8 mouse cellular contexts compared by ENCODE assay signal in genomic region chr2:11705201-11706025, GRCm38 (mm10). TPM values are rescaled to one million over a fixed set of nuclear protein-coding genes. Genes with fewer than 3 reads are reported as not detected.
DNase-seq lines count a peak whose midpoint lies in the region; ATAC-seq and TF ChIP-seq lines count a peak whose summit lies in the region.

Gene Il15ra (plus strand): TSS chr2:11705290.

- H3K27me3 ChIP-seq in embryonic facial prominence, embryonic 15.5 days = peaks cover 14% of the 10 kb centered on the region; the same call in 1 of the 2 replicates
- 0 out of 2 replicates have a peak, but pooled peaks cover 8% of the 10 kb centered on the region for H3K27me3 ChIP-seq in midbrain, postnatal 0 days (ENCODE audit: insufficient read depth, low read length)

- H3K9me3 ChIP-seq in embryonic facial prominence, embryonic 15.5 days (replicated peaks) = no peaks in the 10 kb centered on the region
- H3K9me3 ChIP-seq in midbrain, postnatal 0 days (ENCODE audit: low read length) = no peaks in the 10 kb centered on the region

- peak within 1 kb of the TSS; percentile 99 for H3K4me2 ChIP-seq in embryonic facial prominence, embryonic 15.5 days (replicated peaks)
- peak within 1 kb of the TSS; percentile 99 for H3K4me2 ChIP-seq in midbrain, postnatal 0 days (ENCODE audit: low read depth, low read length, poor library complexity, severe bottlenecking)

- H3K27ac ChIP-seq in embryonic facial prominence, embryonic 15.5 days (replicated peaks) = no peak within 1 kb of the TSS
- no peak within 1 kb of the TSS; the same call in 1 of the 2 replicates for H3K27ac ChIP-seq in midbrain, postnatal 0 days (ENCODE audit: low read depth, low read length)

- H3K9ac ChIP-seq in embryonic facial prominence, embryonic 15.5 days = peak within 1 kb of the TSS; percentile 33; the same call in 1 of the 2 replicates
- H3K9ac ChIP-seq in midbrain, postnatal 0 days (replicated peaks; ENCODE audit: low read length, poor library complexity, severe bottlenecking) = peak within 1 kb of the TSS; percentile 59

- H3K4me3 ChIP-seq in embryonic facial prominence, embryonic 15.5 days (replicated peaks) = peak within 1 kb of the TSS; percentile 69
- H3K4me3 ChIP-seq in midbrain, postnatal 0 days (ENCODE audit: low read depth, low read length) = peak within 1 kb of the TSS; percentile 61

- H3K4me1 ChIP-seq in embryonic facial prominence, embryonic 15.5 days = peaks cover 6% of the 10 kb centered on the region
- peaks cover 6% of the 10 kb centered on the region for H3K4me1 ChIP-seq in midbrain, postnatal 0 days (ENCODE audit: insufficient read depth, low read length)

- no peaks in the 10 kb centered on the region for H3K36me3 ChIP-seq in embryonic facial prominence, embryonic 15.5 days
- no peaks in the 10 kb centered on the region for H3K36me3 ChIP-seq in midbrain, postnatal 0 days (ENCODE audit: insufficient read depth, low read length)

- under 1% methylated on average over 37 of the region's 37 CpGs for WGBS in embryonic facial prominence, embryonic 15.5 days
- WGBS in midbrain, postnatal 0 days = under 1% methylated on average over 37 of the region's 37 CpGs

- DNase-seq in 3T3-L1 (ENCODE audit: low read depth, low spot score) (peak; percentile 39), liver (peak; percentile 45)
- peak; percentile 82 for DNase-seq in adrenal gland, adult 8-10 months
- DNase-seq in heart, adult 8-10 months (ENCODE audit: low spot score) = peak; percentile 86
- DNase-seq in kidney, adult 8-10 months = peak; percentile 93
- DNase-seq in midbrain, postnatal 0 days (ENCODE audit: low spot score) = peak; percentile 42
- DNase-seq in spleen, postnatal 36 days (ENCODE audit: low spot score in 2 of 2) = peak; percentile 40 to 48

- no peak for TF ChIP-seq CTCF in midbrain, postnatal 0 days (IDR thresholded peaks at IDR 0.05)

- ATAC-seq in embryonic facial prominence, embryonic 15.5 days (ENCODE audit: insufficient number of reproducible peaks, low FRiP score, low TSS enrichment, low read depth) = peak; percentile 43; the same call in 1 of the 2 replicates
- ATAC-seq in midbrain, postnatal 0 days (ENCODE audit: low FRiP score) = peak; percentile 47

RNA-seq across cellular contexts. Expression of gene Il15ra, which starts in this region (rescaled TPM):
- total RNA-seq in adrenal gland, adult 8-10 months (2022) = 10 to 100 TPM; 15.4 to 21.9 (median 19.2) TPM
- polyA plus RNA-seq in embryonic facial prominence, embryonic 15.5 days (2015; fragmentation: Nextera tagmentation; extraction: Ambion mirVana) = 2.1 and 3.3 TPM in 2 replicates
- 10 to 100 TPM; 26.0 to 33.2 (median 30.6) TPM for total RNA-seq in heart, adult 8-10 months (2022)
- total RNA-seq in midbrain, postnatal 0 days (2014; rRNA removed) = 0.76 and 0.99 TPM in 2 replicates
- polyA plus RNA-seq in midbrain, postnatal 0 days (2015; fragmentation: Nextera tagmentation; extraction: Ambion mirVana) = 1.4 TPM in 2 replicates

Comparison
In these comparisons a context has a peak if more than half of its experiments do, and no peak if none do; other contexts are left out.
1. DNase-seq: peak in every context shown above with its lines; median percentile 93 in kidney, adult 8-10 months; 86 in heart, adult 8-10 months; 82 in adrenal gland, adult 8-10 months; 45 in liver; 44 in spleen, postnatal 36 days; 42 in midbrain, postnatal 0 days; 39 in 3T3-L1.